Mouse (Mus musculus) forebrain, postnatal 0 days (tissue): ENCODE measurements around the gene Mettl23. TPM values are rescaled to one million over a fixed set of nuclear protein-coding genes. Genes with fewer than 3 reads are reported as not detected.
"Not testable (repeated sequence)": the region's sequence is repeated elsewhere in the genome, so short reads cannot be mapped to it uniquely, and the experiment has no call there.

Experiments
- ATAC-seq: fragments of 200-750 bp; cut with Nextera tagmentation; 2 replicates; pipeline ENCODE4 v1.8.0; 2017; ENCODE audit warnings: mild to moderate bottlenecking, moderate library complexity
- DNase-seq: peaks from one replicate; pipeline ENCODE4 v3.0.0-alpha.2; 2015
- H3K27ac ChIP-seq: fragments of 300-500 bp; sonication (generic); 2 replicates; pipeline ENCODE4 v1.5.1; 2014; ENCODE audit warnings: low read depth, mild to moderate bottlenecking, antibody characterized with exemption, low read length, moderate library complexity, mixed read lengths
- H3K27me3 ChIP-seq: fragments of 300-500 bp; sonication (generic); 2 replicates; pipeline ENCODE4 v1.6.1; 2014; ENCODE audit warnings: mild to moderate bottlenecking, low read length, mixed read lengths; ENCODE audit not compliant: insufficient read depth
- H3K36me3 ChIP-seq: fragments of 300-500 bp; sonication (generic); 2 replicates; pipeline ENCODE4 v1.6.1; 2014; ENCODE audit warnings: mild to moderate bottlenecking, moderate library complexity; ENCODE audit not compliant: insufficient read depth
- H3K4me1 ChIP-seq: fragments of 300-500 bp; sonication (generic); 2 replicates; pipeline ENCODE4 v1.6.1; 2014; ENCODE audit warnings: antibody characterized with exemption; ENCODE audit not compliant: insufficient read depth
- H3K4me2 ChIP-seq: fragments of 300-500 bp; sonication (generic); 2 replicates; pipeline ENCODE4 v1.6.1; 2014; ENCODE audit warnings: low read depth, mild to moderate bottlenecking, moderate library complexity
- H3K4me3 ChIP-seq: fragments of 300-500 bp; sonication (generic); 2 replicates; pipeline ENCODE4 v1.5.1; 2014; ENCODE audit warnings: low read depth, low read length, mixed read lengths
- H3K9ac ChIP-seq: fragments of 300-500 bp; sonication (generic); 2 replicates; pipeline ENCODE4 v1.6.1; 2014; ENCODE audit warnings: mild to moderate bottlenecking
- H3K9me3 ChIP-seq: fragments of 300-500 bp; sonication (generic); 2 replicates; pipeline ENCODE4 v1.6.1; 2016; ENCODE audit warnings: low read length
- CTCF ChIP-seq: sonication (generic); IDR thresholded peaks from 2 replicates; pipeline ENCODE4 v1.5.1; 2016; ENCODE audit warnings: antibody characterized with exemption, control low read depth, low read depth
- WGBS: fragments of 180-500 bp; shearing (Covaris S2); extraction: QIAGEN DNeasy Blood & Tissue Kit; methylation state at CpG from one replicate; pipeline ENCODE4 v1.1.7; 2014; 5-methylcytosine and 5-hydroxymethylcytosine counted together
- polyA plus RNA-seq: library from polyadenylated mRNA; unstranded; fragments of >200 nt; fragmentation: Nextera tagmentation; extraction: Ambion mirVana; gene quantifications from 2 replicates; pipeline ENCODE4 v1.2.1, GENCODE M21; 2015
- total RNA-seq: library from RNA; depleted of rRNA; stranded (reverse); fragments of >200 nt; gene quantifications from 2 replicates; pipeline ENCODE4 v1.2.3, GENCODE M21; 2014; rRNA removed

Mettl23 gene
- total and polyA plus RNA-seq, 2 experiments from 2014 or later = 40.3 to 54.2 TPM

DNA sequence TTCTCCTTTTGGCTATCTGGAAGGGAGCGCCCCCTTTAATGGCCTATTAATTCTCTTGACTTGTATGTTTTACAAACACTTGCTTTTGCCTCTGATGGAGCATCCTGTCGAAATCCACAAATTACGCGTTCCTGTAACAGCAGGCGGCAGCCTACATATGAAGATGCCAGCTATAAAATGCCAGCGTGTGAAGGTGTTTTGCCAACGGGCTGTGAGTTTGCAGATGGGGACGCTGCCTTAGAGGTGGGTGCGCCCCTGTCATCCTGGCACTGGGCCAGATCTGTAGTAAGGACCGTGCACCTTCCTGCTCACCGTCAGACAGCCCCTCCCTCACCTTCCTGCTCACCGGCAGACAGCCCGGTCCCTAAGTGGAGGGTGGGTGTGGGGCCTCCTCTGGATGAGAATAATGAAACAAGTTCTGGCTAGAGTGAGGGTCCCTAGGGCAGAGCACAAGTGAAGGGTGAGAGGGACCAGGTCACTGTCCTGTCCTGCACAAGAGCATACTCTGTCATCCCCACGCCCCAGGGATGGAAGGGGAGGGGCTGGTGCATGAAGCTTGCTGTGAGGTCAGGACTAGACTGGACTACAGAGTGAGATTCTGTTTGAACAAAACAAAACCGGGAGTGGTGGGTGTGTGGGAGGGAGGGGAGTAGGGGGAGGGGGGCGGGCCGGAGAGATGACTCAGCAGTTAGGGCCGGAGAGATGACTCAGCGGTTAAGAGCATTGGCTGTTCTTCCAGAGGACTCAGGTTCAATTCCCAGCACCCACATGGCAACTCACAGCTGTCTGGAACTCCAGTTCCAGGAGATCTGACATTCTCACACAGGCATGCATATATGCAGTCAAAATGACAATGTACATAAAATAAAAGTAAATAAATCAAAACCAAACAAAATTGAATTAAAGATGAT lies 50.7 kb downstream of the Mettl23 start:
- ATAC-seq (no peak), DNase-seq (peak; percentile 46)
- Histone ChIP-seq H3K27ac (no peak overlapping the region), H3K4me2 (no peak overlapping the region), H3K9ac (no peak overlapping the region), H3K9me3 (no peaks in the 10 kb centered on the region), H3K36me3 (no peaks in the 10 kb centered on the region), H3K4me1 (no peaks in the 10 kb centered on the region), H3K27me3 (no peaks in the 10 kb centered on the region), H3K4me3 (no peak overlapping the region)
- TF ChIP-seq CTCF = 0 out of 2 replicates have a peak, but pooled peaks have one; percentile 15
- 56% methylated on average over 19 of the region's 19 CpGs for WGBS

DNA sequence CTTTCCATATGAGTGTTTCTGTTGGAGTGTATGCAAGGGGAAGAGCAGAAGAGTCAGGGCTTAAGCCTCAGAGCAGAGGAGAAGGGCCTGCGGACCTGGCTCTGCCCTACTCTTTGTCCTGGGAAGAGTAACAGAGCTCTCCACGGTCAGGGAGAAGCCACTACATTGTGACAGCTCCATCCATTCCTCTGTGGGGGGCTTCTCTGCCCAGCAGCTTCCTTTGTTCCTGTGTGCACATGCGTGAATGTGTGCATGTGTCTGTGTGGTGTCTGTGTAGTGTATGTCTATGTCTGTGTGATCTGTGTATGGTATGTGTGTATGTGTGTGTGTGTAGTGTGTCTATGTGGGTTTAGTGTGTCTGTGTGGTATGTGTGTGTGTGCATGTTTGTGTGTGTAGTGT lies 52.3 kb downstream of the Mettl23 start:
- Histone ChIP-seq H3K36me3 (no peaks in the 10 kb centered on the region), H3K9ac (no peak overlapping the region), H3K27ac (no peak overlapping the region), H3K4me2 (no peak overlapping the region), H3K4me1 (no peaks in the 10 kb centered on the region), H3K27me3 (no peaks in the 10 kb centered on the region), H3K9me3 (no peaks in the 10 kb centered on the region), H3K4me3 (no peak overlapping the region)
- WGBS = 51% methylated on average over 3 of the region's 3 CpGs
- TF ChIP-seq CTCF = no peak
- no peak for ATAC-seq
- DNase-seq = no peak

DNA sequence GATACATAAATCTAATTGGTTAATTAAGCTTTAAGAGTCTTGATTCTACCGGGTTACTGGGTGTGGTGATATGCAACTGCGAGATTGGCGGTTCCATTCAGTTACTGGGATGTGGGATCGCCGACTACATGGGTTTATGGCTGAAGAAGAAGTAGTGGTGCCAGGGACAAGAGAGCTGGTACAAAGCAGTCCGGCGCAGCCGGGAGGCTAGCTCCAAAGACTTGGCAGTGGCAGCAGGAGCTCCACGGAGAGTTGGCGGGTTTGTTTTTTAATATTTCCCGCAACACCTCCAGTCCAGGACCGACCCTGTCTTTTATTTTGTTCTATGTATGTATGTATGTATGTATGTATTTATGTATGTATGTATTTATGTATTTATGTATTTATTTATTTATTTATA lies 56.2 kb downstream of the Mettl23 start:
- Histone ChIP-seq H3K4me1 (no peaks in the 10 kb centered on the region), H3K36me3 (no peaks in the 10 kb centered on the region), H3K27me3 (peaks cover 1% of the 10 kb centered on the region; the same call in 1 of the 2 replicates), H3K4me3 (no peak overlapping the region), H3K9ac (no peak overlapping the region), H3K9me3 (no peaks in the 10 kb centered on the region), H3K4me2 (no peak overlapping the region), H3K27ac (no peak overlapping the region)
- no peak for DNase-seq
- no peak for TF ChIP-seq CTCF
- ATAC-seq = no peak
- WGBS = 81% methylated on average over 12 of the region's 12 CpGs

- ATAC-seq, H3K27ac ChIP-seq, H3K36me3 ChIP-seq, H3K9ac ChIP-seq, H3K9me3 ChIP-seq, H3K4me3 ChIP-seq, H3K4me1 ChIP-seq, DNase-seq, H3K4me2 ChIP-seq: not testable (repeated sequence)
- 84% methylated on average over 10 of the region's 10 CpGs for WGBS
- peaks cover 12% of the 10 kb centered on the region for H3K27me3 ChIP-seq
These were observed 59.5 kb downstream of the Mettl23 start for GRCm38 (mm10) chr11:116902588-116902987.

Other genes with a start within 250 kb of the Mettl23 start
- 1.6 and 1.9 TPM in 2 replicates for gene Rhbdf2, start 216.3 kb upstream of the Mettl23 start, total RNA-seq
- 0.75 and 0.97 TPM in 2 replicates for gene Rhbdf2, start 216.3 kb upstream of the Mettl23 start, polyA plus RNA-seq
- 1.5 and 3.3 TPM in 2 replicates for gene Prcd, start 189.7 kb upstream of the Mettl23 start, total RNA-seq
- gene Prcd, start 189.7 kb upstream of the Mettl23 start, polyA plus RNA-seq = 3.4 and 4.8 TPM in 2 replicates
- 20.7 and 22.7 TPM in 2 replicates for gene Cygb, start 189.0 kb upstream of the Mettl23 start, total RNA-seq
- 24.9 and 27.6 TPM in 2 replicates for gene Cygb, start 189.0 kb upstream of the Mettl23 start, polyA plus RNA-seq
- gene St6galnac1, start 67.8 kb upstream of the Mettl23 start, total RNA-seq = not detected in 2 replicates
- gene St6galnac1, start 67.8 kb upstream of the Mettl23 start, polyA plus RNA-seq = not detected in 2 replicates
- gene Mxra7, start 15.2 kb upstream of the Mettl23 start, total RNA-seq = 9.8 TPM in 2 replicates
- 11.7 and 16.0 TPM in 2 replicates for gene Mxra7, start 15.2 kb upstream of the Mettl23 start, polyA plus RNA-seq
- gene Jmjd6, start 171 bp downstream of the Mettl23 start, total RNA-seq = 41.4 and 55.9 TPM in 2 replicates
- gene Jmjd6, start 171 bp downstream of the Mettl23 start, polyA plus RNA-seq = 48.1 and 50.1 TPM in 2 replicates
- gene Mfsd11, start 9.2 kb downstream of the Mettl23 start, total RNA-seq = 29.9 and 38.2 TPM in 2 replicates
- 46.8 and 52.4 TPM in 2 replicates for gene Mfsd11, start 9.2 kb downstream of the Mettl23 start, polyA plus RNA-seq
- gene Srsf2, start 9.8 kb downstream of the Mettl23 start, total RNA-seq = 249 and 262 TPM in 2 replicates
- gene Srsf2, start 9.8 kb downstream of the Mettl23 start, polyA plus RNA-seq = 477 and 486 TPM in 2 replicates
- 88.5 and 95.4 TPM in 2 replicates for gene Mgat5b, start 75.6 kb downstream of the Mettl23 start, total RNA-seq
- gene Mgat5b, start 75.6 kb downstream of the Mettl23 start, polyA plus RNA-seq = 27.0 and 31.0 TPM in 2 replicates